Mouse (Mus musculus) embryonic facial prominence, embryonic 12.5 days (tissue): Measurements from ENCODE around the gene Lyg2. TPM values are rescaled to one million over a fixed set of nuclear protein-coding genes. Genes with fewer than 3 reads are reported as not detected.

Experiments
- ATAC-seq: fragments of 200-750 bp; cut with Nextera tagmentation; 2 replicates; pipeline ENCODE4 v1.8.0; 2017; ENCODE audit not compliant: insufficient number of reproducible peaks, insufficient read depth, low FRiP score, low TSS enrichment
- H3K27ac ChIP-seq: fragments of 300-500 bp; sonication (generic); 2 replicates; pipeline ENCODE4 v1.5.1; 2016; ENCODE audit warnings: mild to moderate bottlenecking
- H3K27me3 ChIP-seq: fragments of 300-500 bp; sonication (generic); 2 replicates; pipeline ENCODE4 v1.6.1; 2016; ENCODE audit warnings: mild to moderate bottlenecking, moderate library complexity
- H3K36me3 ChIP-seq: fragments of 300-500 bp; sonication (generic); 2 replicates; pipeline ENCODE4 v1.6.1; 2016; ENCODE audit warnings: mild to moderate bottlenecking
- H3K4me1 ChIP-seq: fragments of 300-500 bp; sonication (generic); 2 replicates; pipeline ENCODE4 v1.6.1; 2016
- H3K4me2 ChIP-seq: fragments of 300-500 bp; sonication (generic); replicated peaks from 2 replicates; pipeline ENCODE4 v1.6.1; 2016; ENCODE audit warnings: mild to moderate bottlenecking, moderate library complexity
- H3K4me3 ChIP-seq: fragments of 300-500 bp; sonication (generic); 2 replicates; pipeline ENCODE4 v1.5.1; 2016; ENCODE audit warnings: mild to moderate bottlenecking
- H3K9ac ChIP-seq: fragments of 300-500 bp; sonication (generic); 2 replicates; pipeline ENCODE4 v1.6.1; 2016; ENCODE audit warnings: mild to moderate bottlenecking, moderate library complexity
- H3K9me3 ChIP-seq: fragments of 300-500 bp; sonication (generic); 2 replicates; pipeline ENCODE4 v1.6.1; 2016; ENCODE audit warnings: mild to moderate bottlenecking, moderate library complexity
- WGBS: fragments of 180-500 bp; shearing (Covaris S2); methylation state at CpG from one replicate; pipeline ENCODE4 v1.1.7; 2016; 5-methylcytosine and 5-hydroxymethylcytosine counted together
- polyA plus RNA-seq: library from polyadenylated mRNA; unstranded; fragments of >200 nt; fragmentation: Nextera tagmentation; extraction: Ambion mirVana; gene quantifications from 2 replicates; pipeline ENCODE4 v1.2.1, GENCODE M21; 2016

The Lyg2 gene
- polyA plus RNA-seq, 1 experiment from 2014 or later, result not detected

GRCm38 (mm10) chr1:37918096-37918495 is 1.8 kb upstream of the Lyg2 start:
- Histone ChIP-seq H3K27me3 (no peaks in the 10 kb centered on the region), H3K27ac (no peak overlapping the region), H3K4me1 (no peaks in the 10 kb centered on the region), H3K36me3 (no peaks in the 10 kb centered on the region), H3K9me3 (no peaks in the 10 kb centered on the region), H3K9ac (no peak overlapping the region), H3K4me3 (no peak overlapping the region), H3K4me2 (no peak overlapping the region)
- 77% methylated on average over 6 of the region's 6 CpGs for WGBS
- no peak for ATAC-seq

DNA sequence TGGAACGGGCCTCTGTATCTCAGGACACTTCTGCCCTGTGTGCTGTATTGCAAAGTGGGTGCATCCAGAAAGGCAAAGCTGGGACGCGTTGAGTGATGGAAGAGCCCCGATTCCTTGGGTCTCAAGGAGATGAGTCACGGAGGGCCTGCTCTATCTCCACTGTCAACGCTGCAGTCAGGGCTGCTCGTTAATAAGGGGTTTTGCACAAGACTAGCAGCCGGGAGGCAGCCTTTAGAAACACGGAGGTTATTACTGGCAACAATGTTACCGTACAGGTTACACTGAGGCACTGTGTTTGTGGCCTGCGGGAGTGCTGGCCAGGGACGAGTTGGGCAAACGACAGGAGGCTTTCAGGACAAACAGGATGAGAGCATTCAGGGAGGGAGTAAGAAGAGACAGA is 1.4 kb upstream of the Lyg2 start:
- H3K4me2 ChIP-seq, result no peak overlapping the region
- no peak overlapping the region for H3K4me3 ChIP-seq
- H3K9me3 ChIP-seq, result no peaks in the 10 kb centered on the region
- no peak overlapping the region for H3K27ac ChIP-seq
- H3K4me1 ChIP-seq, result no peaks in the 10 kb centered on the region
- H3K36me3 ChIP-seq, result no peaks in the 10 kb centered on the region
- no peak overlapping the region for H3K9ac ChIP-seq
- no peaks in the 10 kb centered on the region for H3K27me3 ChIP-seq
- WGBS, result 78% methylated on average over 13 of the region's 13 CpGs
- ATAC-seq, result no peak

DNA sequence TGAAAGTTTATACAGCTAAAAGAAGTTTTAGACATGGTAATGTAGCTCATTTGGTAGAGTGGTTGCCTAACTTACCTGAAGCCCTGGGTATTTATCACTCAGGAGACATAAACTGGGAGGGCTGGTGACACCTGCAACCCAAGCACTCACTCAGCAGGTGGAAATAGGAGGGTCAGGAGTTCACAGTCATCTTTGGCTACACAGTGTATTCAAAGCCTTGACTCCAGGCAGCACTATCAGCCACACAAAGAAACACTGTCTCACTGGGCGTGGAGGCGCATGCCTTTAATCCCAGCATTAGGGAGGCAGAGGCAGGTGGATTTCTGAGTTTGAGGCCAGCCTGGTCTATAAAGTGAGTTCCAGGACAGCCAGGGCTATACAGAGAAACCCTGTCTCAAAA is 3.5 kb downstream of the Lyg2 start:
- no peaks in the 10 kb centered on the region for H3K9me3 ChIP-seq
- no peaks in the 10 kb centered on the region for H3K36me3 ChIP-seq
- no peak overlapping the region for H3K27ac ChIP-seq
- H3K4me1 ChIP-seq, result no peaks in the 10 kb centered on the region
- 72% methylated on average over 2 of the region's 2 CpGs for WGBS
- no peaks in the 10 kb centered on the region for H3K27me3 ChIP-seq
- H3K9ac ChIP-seq, result no peak overlapping the region
- H3K4me2 ChIP-seq, result no peak overlapping the region
- no peak overlapping the region for H3K4me3 ChIP-seq
- ATAC-seq, result no peak

GRCm38 (mm10) chr1:37903178-37903577 is 13.1 kb downstream of the Lyg2 start:
- Histone ChIP-seq H3K27me3 (no peaks in the 10 kb centered on the region), H3K36me3 (peaks cover 18% of the 10 kb centered on the region), H3K4me3 (no peak overlapping the region), H3K27ac (no peak overlapping the region), H3K9me3 (no peaks in the 10 kb centered on the region), H3K4me1 (no peaks in the 10 kb centered on the region), H3K4me2 (no peak overlapping the region), H3K9ac (no peak overlapping the region)
- ATAC-seq, result no peak
- 32% methylated on average over 6 of the region's 6 CpGs for whole genome bisulfite sequencing

- 57% methylated on average over 6 of the region's 6 CpGs for WGBS
- Histone ChIP-seq H3K9me3 (no peaks in the 10 kb centered on the region), H3K4me2 (no peak overlapping the region), H3K36me3 (peaks cover 41% of the 10 kb centered on the region), H3K4me3 (no peak overlapping the region), H3K27me3 (no peaks in the 10 kb centered on the region), H3K9ac (no peak overlapping the region), H3K4me1 (no peaks in the 10 kb centered on the region), H3K27ac (no peak overlapping the region)
- no peak for ATAC-seq
These were observed 16.0 kb downstream of the Lyg2 start for GRCm38 (mm10) chr1:37900288-37900687.

GRCm38 (mm10) chr1:37899816-37900215 is 16.5 kb downstream of the Lyg2 start:
- Histone ChIP-seq H3K27ac (no peak overlapping the region), H3K9ac (no peak overlapping the region), H3K9me3 (no peaks in the 10 kb centered on the region), H3K27me3 (no peaks in the 10 kb centered on the region), H3K36me3 (peaks cover 44% of the 10 kb centered on the region), H3K4me2 (no peak overlapping the region), H3K4me3 (no peak overlapping the region), H3K4me1 (no peaks in the 10 kb centered on the region)
- ATAC-seq, result no peak
- 77% methylated on average over 4 of the region's 4 CpGs for WGBS

- Histone ChIP-seq H3K27me3 (no peaks in the 10 kb centered on the region), H3K4me2 (no peak overlapping the region), H3K9me3 (no peaks in the 10 kb centered on the region), H3K4me1 (peaks cover 9% of the 10 kb centered on the region), H3K9ac (no peak overlapping the region), H3K36me3 (peaks cover 51% of the 10 kb centered on the region), H3K4me3 (no peak overlapping the region), H3K27ac (no peak overlapping the region)
- no peak for ATAC-seq
These were observed 21.7 kb downstream of the Lyg2 start for GRCm38 (mm10) chr1:37894606-37895005.

GRCm38 (mm10) chr1:37891400-37891799 is 24.9 kb downstream of the Lyg2 start:
- no peaks in the 10 kb centered on the region for H3K27me3 ChIP-seq
- 64% methylated on average over 3 of the region's 3 CpGs for WGBS
- H3K27ac ChIP-seq, result no peak overlapping the region
- H3K9me3 ChIP-seq, result no peaks in the 10 kb centered on the region
- H3K4me3 ChIP-seq, result peak overlapping the region; percentile 73
- peaks cover 17% of the 10 kb centered on the region for H3K4me1 ChIP-seq
- H3K36me3 ChIP-seq, result peaks cover 26% of the 10 kb centered on the region
- no peak for ATAC-seq
- peak overlapping the region; percentile 72 for H3K4me2 ChIP-seq
- H3K9ac ChIP-seq, result peak overlapping the region; percentile 24; the same call in 1 of the 2 replicates

- H3K36me3 ChIP-seq, result peaks cover 15% of the 10 kb centered on the region
- peak within 1 kb of the TSS; percentile 72 for H3K9ac ChIP-seq
- under 1% methylated on average over 41 of the region's 41 CpGs for WGBS
- H3K9me3 ChIP-seq, result no peaks in the 10 kb centered on the region
- peak; percentile 86 for ATAC-seq
- peaks cover 17% of the 10 kb centered on the region for H3K4me1 ChIP-seq
- 0 out of 2 replicates have a peak within 1 kb of the TSS, but pooled peaks have one; percentile 69 for H3K27ac ChIP-seq
- H3K4me3 ChIP-seq, result peak within 1 kb of the TSS; percentile 73
- peak within 1 kb of the TSS; percentile 72 for H3K4me2 ChIP-seq
- no peaks in the 10 kb centered on the region for H3K27me3 ChIP-seq
These were observed 26.2 kb downstream of the Lyg2 start, which contains the start of the genes Mitd1 and Mrpl30 for GRCm38 (mm10) chr1:37890025-37890652. TSS of gene Mitd1 (minus strand) at chr1:37890411. TSS of gene Mrpl30 (plus strand) at chr1:37890477.

- H3K4me1 ChIP-seq, result peaks cover 17% of the 10 kb centered on the region
- H3K27me3 ChIP-seq, result no peaks in the 10 kb centered on the region
- peak overlapping the region; percentile 72 for H3K9ac ChIP-seq
- 80% methylated on average over 7 of the region's 7 CpGs for WGBS
- no peaks in the 10 kb centered on the region for H3K9me3 ChIP-seq
- H3K4me3 ChIP-seq, result peak overlapping the region; percentile 73
- ATAC-seq, result no peak
- no peak overlapping the region for H3K27ac ChIP-seq
- peaks cover 9% of the 10 kb centered on the region for H3K36me3 ChIP-seq
- peak overlapping the region; percentile 72 for H3K4me2 ChIP-seq
These were observed 27.1 kb downstream of the Lyg2 start for GRCm38 (mm10) chr1:37889206-37889605.

DNA sequence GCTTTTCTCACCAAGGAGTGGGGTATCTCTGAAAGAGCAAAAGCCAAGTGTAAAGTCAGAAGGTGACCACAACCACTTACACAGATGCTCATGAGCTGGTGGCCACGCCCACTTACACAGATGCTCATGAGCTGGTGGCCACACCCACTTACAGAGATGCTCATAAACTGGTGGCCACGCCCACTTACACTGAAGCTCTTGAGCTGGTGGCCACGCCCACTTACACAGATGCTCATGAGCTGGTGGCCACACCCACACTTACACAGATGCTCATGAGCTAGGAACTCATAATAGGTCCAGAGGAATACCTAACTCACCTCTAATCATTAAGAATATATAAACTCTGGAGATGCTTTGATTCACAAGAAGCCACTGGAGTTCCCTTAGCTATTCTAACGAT is 31.8 kb downstream of the Lyg2 start:
- no peaks in the 10 kb centered on the region for H3K27me3 ChIP-seq
- H3K4me2 ChIP-seq, result no peak overlapping the region
- ATAC-seq, result no peak
- H3K36me3 ChIP-seq, result peaks cover 26% of the 10 kb centered on the region
- no peak overlapping the region for H3K27ac ChIP-seq
- H3K4me1 ChIP-seq, result peaks cover 6% of the 10 kb centered on the region
- no peak overlapping the region for H3K4me3 ChIP-seq
- whole genome bisulfite sequencing, result 77% methylated on average over 4 of the region's 4 CpGs
- no peaks in the 10 kb centered on the region for H3K9me3 ChIP-seq
- H3K9ac ChIP-seq, result no peak overlapping the region

DNA sequence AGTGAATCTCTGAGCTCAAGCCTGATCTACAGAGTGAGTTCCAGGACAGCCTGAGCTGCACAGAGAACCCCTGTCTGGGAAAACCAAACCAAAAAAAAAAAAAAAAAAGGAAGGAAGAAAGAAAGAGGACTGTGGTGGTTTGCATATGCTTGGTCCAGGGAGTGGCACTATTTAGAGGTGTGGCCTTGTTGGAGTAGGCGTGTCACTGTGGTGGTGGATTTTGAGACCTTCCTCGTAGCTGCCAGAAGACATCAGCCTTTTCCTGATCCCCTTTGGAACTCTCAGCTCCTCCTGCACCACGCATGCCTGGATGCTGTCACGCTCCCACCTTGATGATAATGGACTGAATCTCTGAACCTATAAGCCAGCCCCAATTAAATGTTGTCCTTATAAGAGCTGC is 32.9 kb downstream of the Lyg2 start:
- peaks cover 34% of the 10 kb centered on the region for H3K36me3 ChIP-seq
- 80% methylated on average over 4 of the region's 4 CpGs for WGBS

More for the DNA sequence above, 32.9 kb downstream of the Lyg2 start:
- no peak for ATAC-seq
- H3K9me3 ChIP-seq, result no peaks in the 10 kb centered on the region
- no peak overlapping the region for H3K9ac ChIP-seq
- no peaks in the 10 kb centered on the region for H3K27me3 ChIP-seq
- no peaks in the 10 kb centered on the region for H3K4me1 ChIP-seq
- H3K27ac ChIP-seq, result no peak overlapping the region
- H3K4me3 ChIP-seq, result no peak overlapping the region
- no peak overlapping the region for H3K4me2 ChIP-seq
